Mouse (Mus musculus): ENCODE data around the gene Gm37419.

GRCm38 (mm10) chr16:24016742-24017141 is 28.5 kb downstream of the Gm37419 start:
- TF ChIP-seq GATA1 (IDR thresholded peaks at IDR 0.05; ENCODE audit: borderline replicate concordance, low read length) (no peak), FLI1 (IDR thresholded peaks at IDR 0.05; ENCODE audit: low read length) (no peak)

Measured in megakaryocyte, embryonic 14.5 days (primary cell).